Mouse (Mus musculus): ENCODE results near the gene Plcl1. TPM values are rescaled to one million over a fixed set of nuclear protein-coding genes. Genes with fewer than 3 reads are reported as not detected.

Plcl1 gene
- total RNA-seq (2021): 10 to 100 TPM; 19.8 to 20.5 TPM
- long read RNA-seq, experiment 1, partial matches to known transcripts: 3 of 6 reads
- long read RNA-seq, experiment 1, other reads (novel, unspliced or antisense): 3 of 6 reads
- long read RNA-seq, experiment 2, partial matches to known transcripts: 9 of 9 reads
- long read RNA-seq, experiment 2, other reads (novel, unspliced or antisense): 0 of 9 reads

GRCm38 (mm10) chr1:55405272-55406022, at the start of gene Plcl1:
Gene Plcl1, plus strand, starts transcription at chr1:55405921.
- peak; percentile 97 to 98 for DNase-seq (ENCODE audit: low spot score in 2 of 2)

DNA sequence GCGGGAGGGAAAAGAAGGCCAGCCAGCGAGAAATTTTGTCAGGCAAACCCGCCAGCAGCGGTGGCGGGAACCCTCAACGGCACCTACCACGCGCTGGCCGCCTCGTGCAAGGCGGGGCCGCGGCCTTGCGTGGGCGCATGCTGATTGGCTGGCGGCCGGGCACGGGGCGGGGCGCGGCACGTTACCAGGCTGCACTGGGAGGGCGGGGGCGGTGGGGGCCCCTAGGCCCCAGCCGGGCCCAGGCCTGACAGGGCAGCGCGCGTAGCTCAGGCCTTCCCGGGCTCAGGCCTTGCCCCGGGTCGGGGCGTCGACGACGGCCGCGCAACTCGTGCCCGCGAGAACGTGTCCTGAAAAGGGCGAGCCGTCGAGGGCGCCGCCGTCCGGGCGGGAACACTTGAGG, 43.1 kb upstream of the Plcl1 start:
- no peak for DNase-seq (ENCODE audit: low spot score in 2 of 2)

- DNase-seq (ENCODE audit: low spot score in 2 of 2): peak; percentile 33 to 46
These were observed 42.6 kb upstream of the Plcl1 start, which contains the start of gene Boll for GRCm38 (mm10) chr1:55363044-55363565. Gene Boll, minus strand, starts transcription at chr1:55363469.

- DNase-seq (ENCODE audit: low spot score in 2 of 2): peak; percentile 3 to 7
These were observed 42.1 kb upstream of the Plcl1 start for GRCm38 (mm10) chr1:55363586-55363985.

DNA sequence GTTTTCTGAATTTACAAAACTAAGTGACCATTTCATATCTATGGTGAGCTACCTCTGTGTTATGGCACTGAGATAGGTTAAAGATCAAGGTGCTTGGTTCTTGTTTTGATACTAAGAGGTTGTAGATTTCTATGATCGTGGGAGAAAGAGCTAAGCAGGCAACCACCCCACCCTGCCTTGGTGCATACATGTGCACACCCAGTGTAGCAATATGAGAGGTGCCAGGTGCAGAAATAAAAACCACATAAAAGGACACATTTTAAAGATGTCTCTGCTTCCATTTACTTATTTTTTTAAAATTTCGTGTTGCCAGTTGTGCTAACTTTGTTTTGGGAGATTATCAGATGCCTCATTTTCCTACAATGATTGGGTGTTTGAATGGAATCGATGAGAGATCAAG, 33.1 kb upstream of the Plcl1 start:
- no peak for DNase-seq (ENCODE audit: low spot score in 2 of 2)

GRCm38 (mm10) chr1:55380527-55380926, 25.2 kb upstream of the Plcl1 start:
- DNase-seq (ENCODE audit: low spot score in 2 of 2): no peak

DNA sequence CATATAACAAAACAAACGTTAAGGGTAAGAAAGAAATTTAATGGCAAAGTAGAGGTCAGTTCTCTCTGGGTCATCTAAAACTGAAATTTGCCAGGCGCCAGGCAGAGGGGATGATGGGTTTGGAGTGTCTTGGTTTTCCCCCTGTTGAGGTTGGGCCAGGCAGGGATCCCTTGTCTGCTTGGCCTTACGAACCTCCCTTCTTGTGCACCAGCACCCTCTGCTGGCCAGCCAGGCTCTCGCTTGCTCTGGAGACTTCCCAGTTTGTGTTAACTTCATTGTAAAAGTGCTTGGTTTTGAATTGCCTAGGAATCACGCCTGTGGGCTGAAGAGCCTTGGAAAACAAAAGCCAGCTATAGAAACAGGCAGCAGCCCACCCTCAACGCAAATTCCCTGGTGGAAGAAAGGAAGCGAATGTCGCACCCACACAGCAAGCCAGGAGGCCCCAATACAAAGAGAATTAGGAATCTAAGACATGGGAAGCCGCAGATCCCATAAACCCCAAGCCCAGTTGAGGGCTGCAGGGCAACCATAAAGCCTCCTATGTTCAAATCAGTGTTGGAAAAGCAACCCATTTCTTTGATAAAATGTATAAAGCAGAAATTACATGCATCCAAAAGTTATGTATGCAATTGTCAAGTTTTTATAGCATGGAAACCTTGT, 22.5 kb upstream of the Plcl1 start:
- peak; percentile 74 to 79 for DNase-seq (ENCODE audit: low spot score in 2 of 2)

DNA sequence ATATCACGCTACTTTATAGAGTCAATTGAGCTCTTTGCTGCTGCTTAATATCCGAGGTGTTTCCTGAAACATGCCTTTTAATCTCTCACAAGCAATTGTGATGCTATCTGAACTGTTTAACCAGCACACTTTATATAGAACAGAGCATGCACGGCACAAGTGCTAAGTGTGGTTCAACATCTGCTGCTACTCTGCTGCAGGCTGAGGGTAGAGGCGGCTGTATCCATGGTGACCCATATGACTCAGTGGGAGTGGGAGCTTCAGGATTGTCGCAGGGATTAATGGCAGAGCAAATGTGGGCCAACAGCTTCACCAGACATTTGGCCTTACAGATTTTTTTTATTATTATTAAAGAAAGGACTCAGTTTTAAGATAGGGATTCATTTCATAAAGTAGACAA, 5.8 kb upstream of the Plcl1 start:
- DNase-seq (ENCODE audit: low spot score in 2 of 2): peak; percentile 16 to 64

DNA sequence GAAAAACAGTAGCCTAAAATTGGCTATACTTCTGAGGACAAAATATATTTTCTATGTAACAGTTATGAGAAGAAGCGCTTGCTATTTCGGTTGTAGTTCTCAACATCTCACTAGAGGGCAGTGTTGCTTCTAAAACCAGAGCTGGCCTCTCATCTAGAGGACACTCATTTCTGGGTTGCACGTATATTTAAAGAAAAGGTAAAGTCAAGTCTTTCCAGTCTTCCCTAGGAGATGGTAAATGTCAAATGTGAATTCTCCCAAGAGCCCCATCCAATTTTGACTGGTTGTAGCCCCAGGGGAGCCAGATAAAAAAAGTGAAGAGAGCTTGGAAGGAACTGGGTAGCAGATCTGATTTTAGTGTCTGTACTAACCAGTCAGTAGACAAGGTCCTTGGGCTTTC, 1.3 kb upstream of the Plcl1 start:
- DNase-seq (ENCODE audit: low spot score in 2 of 2): peak; percentile 57 to 89

DNA sequence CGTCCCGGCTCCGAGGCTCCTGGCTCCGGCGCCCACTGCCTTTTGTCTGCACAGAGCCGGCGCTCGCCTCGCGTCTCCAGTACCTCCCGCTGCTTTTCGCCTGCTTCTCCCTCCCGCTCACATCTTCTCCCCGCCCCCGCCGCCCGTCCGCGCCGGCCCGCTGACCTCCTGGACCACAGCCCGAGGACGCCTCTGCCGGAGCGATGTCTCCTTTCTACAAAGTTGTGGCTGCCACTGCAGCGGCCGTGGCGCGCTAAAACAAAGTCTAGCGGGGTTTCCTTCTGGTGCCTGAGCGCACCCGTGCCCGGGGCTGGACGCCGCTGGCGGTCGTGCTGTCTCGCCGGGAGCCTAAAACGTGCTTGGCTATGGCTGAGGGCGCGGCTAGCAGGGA, 297 bp downstream of the Plcl1 start:
- peak in 1 of 2 experiments; percentile 66 for DNase-seq (ENCODE audit: low spot score in 2 of 2)

DNA sequence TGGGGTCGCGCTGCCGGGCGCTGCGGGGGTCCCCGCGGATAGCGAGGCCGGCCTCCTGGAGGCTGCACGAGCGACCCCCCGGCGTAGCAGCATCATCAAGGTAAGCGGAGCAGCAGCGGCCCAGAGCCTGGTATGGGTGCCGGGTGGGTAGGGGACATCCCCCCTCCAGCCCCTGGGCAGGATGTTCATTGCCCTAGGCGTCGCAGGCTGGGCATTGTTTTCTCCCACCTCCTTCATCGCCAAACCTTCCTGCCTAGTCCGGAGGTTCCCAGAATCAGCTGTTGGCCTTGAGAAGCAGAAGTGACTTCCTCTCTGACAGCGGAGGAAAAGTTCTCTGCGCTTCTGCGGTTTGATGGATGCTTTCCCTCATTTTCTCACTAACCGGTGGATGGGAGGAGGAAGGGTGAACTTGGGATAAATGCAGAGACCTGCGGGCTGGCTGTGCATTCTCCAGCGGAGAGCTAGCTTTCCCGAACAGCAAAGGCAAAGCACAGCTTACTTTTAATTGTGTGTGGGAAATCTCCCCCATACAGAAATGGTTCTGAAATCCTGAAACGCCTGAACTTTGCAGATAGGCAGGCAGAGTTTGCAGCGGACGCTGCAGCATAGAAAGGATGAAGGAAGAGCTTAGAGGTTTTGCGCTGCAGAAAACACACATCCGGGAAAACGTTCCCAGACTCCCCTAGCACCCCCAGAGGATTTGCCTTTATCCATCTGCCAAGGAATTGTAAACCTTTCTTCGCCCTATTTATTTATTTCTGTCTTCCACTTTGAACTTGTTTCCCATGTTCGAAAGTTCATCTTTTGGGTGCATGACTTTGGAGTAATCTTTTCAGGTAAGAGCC, 1.0 kb downstream of the Plcl1 start:
- peak in 1 of 2 experiments; percentile 40 for DNase-seq (ENCODE audit: low spot score in 2 of 2)

GRCm38 (mm10) chr1:55410670-55411069, 4.9 kb downstream of the Plcl1 start:
- DNase-seq (ENCODE audit: low spot score in 2 of 2): no peak

DNA sequence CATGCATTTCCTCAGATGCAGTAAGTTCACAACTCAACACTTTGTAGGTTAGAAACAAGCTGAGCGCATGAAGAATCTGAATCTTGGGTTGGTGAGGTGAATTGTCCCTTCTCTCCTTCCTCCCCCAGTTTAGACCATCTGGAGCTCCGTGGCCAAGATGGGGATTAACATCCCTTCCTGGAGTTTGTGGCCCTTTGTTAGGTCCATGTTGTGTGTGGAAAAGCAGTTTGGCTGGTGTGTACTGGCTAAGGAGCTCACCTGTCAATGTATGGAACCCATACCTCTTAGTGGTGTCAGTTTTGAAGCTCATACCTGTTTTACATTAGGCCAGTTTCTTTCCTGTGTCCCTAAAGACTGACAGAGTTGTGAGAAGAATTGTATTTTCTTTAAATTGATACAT, 5.4 kb downstream of the Plcl1 start:
- no peak for DNase-seq (ENCODE audit: low spot score in 2 of 2)

- no peak for DNase-seq (ENCODE audit: low spot score in 2 of 2)
These were observed 6.8 kb downstream of the Plcl1 start for GRCm38 (mm10) chr1:55412569-55412968.

- DNase-seq (ENCODE audit: low spot score in 2 of 2): no peak
These were observed 7.8 kb downstream of the Plcl1 start for GRCm38 (mm10) chr1:55413534-55413933.

DNA sequence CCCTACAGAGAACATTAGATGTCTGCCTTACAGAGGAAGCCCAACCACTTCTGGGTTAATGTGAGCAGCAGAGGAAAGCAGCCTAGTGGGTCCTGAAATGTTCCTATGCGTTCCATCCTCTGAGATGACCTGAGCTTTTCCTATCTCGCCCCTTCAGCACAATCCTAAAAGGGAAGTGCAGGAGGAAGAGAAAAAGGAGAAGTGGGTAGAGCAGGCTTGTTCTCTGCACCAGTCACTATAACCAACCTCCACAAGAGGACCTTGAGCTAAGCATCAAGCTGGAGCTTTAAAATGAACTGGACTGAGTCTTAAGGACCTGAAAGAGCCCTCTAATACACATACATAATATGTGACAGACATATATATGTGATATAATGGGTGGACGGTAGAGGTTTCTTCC, 13.2 kb downstream of the Plcl1 start:
- DNase-seq (ENCODE audit: low spot score in 2 of 2): no peak

DNA sequence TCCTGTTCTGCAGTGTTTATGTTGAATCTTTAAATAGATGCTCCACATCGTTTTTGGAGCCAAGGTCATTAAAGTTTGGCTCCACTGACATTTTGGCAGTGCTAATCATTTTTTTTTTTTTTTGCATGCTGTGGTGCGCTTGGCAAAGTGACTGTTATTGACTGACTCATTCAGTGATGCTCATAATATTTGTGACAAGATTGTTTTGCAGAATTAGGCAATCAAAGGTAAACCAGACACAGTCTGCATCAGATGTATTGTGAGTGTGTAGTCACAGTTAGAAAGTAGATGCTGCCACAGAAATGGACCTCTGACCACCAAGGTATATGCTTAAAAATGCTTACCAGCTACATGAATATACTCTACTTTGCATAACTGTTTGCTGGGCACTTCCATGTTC, 21.9 kb downstream of the Plcl1 start:
- DNase-seq (ENCODE audit: low spot score in 2 of 2): no peak

DNA sequence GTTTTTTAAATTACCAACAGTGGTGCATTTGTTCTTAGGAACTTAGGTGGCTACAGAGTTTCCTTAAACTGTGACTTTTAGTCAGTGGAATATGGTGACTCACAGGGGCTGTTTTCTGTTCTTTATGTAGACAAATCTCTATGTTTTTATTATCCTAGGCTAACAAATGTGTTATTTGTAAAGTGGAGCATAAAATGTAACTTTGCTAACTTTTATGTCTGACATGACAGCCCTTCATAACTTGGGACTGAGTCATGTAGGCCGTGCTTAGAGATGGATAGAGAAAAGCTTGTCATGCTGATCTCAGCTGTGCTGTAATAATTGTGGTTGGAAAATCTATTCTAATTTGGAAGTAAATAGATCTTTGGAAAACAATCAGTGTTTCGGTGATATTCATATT, 23.3 kb downstream of the Plcl1 start:
- DNase-seq (ENCODE audit: low spot score in 2 of 2): no peak

DNA sequence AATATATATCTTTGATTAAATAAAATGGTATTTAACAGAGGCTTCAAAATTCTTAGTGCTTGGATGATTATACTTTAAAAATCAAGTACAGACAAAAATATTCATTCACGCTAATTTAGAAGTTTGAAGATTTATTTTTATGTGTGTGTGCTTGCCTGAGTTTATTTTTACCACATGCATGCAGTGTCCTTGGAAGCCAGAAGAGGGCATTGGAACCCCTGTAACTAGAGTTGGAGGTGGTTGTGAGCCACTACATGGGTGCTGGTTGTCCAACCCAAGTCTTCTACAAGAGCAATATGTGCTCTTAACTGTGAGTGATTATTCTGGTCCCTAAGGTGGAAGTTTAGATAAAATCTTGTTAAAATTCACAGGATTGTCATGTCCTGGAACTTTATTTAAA, 24.0 kb downstream of the Plcl1 start:
- DNase-seq (ENCODE audit: low spot score in 2 of 2): no peak

DNA sequence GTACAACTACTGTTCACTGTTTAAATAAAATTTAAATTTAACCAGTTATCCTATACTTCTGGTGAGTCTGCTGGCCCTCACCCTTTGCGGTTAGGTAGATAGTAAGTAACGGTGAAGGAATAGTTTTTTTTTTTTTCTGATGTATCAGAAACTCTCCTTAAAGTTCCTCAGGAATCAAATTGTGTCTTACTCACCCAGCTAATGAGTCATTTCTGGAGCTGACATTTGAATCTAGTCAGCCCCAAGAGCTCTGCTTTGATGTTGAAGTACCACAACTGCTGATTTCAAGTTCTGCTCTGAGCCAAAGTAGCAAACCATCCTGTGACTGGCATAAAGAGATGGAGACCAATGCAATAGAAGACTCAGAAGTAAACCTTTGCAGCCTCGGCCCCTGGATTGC, 24.9 kb downstream of the Plcl1 start:
- DNase-seq (ENCODE audit: low spot score in 2 of 2): no peak

DNA sequence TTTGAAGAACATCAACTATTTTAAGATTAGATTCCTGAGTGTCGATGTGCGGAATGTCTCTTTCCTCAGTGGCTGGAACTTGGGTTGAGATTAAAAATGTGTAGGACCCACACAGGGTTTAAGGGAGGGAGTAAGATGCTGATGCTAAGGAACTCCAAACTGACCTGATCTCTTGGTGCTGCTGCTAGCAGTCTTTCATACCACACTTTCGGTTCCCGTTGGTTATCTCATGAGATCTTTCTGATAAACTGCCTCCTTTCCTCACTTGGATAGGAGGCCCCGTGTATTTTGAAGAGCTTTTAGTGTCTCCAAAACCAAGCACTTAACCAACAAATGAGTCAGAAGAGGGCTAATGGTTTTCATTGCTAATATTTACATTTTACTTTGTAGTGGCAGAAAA, 30.9 kb downstream of the Plcl1 start:
- DNase-seq (ENCODE audit: low spot score in 2 of 2): no peak

Data from layer of hippocampus, postnatal 14 days (tissue).